Mouse (Mus musculus): ENCODE measurements at regions not wholly inside any gene's neighbourhood (a gene's known extent, or its start where the extent isn't known, plus 50 kb on each side); places are given as distances from the start of the nearest gene placed in this dataset.

DNA sequence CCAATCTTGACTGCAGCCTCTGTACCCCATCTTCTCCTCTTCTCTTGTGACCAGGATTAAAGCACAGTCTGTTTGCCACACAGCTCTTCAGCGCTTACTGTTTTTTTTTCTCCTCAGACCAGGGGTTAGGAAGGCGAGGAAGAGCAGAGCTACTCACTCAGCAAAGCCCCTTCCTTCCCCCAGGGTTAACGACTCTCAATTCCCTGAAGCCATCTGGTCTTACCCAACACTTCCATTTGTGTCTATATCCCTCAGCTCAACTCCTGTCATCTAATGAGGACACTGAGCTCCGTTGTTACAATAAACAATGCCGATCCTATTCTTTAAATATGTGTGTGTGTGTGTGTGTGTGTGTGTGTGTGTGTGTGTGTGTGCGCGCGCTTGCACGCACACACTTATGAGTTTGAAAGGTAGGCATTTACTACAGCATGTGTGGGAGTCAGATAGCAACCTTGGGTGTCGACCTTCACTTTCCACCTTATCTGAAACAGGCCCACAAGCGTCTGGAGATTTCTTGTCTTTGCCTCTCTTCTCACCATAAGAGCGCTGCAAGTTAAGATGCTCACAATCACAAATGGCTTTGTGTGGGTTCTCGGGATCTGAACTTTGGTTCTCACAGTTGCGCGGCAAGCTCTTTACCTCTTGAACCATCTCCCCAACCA lies 79.3 kb upstream of the Six2 start:
- DNase-seq (ENCODE audit: low spot score in 2 of 2) = no peak

DNA sequence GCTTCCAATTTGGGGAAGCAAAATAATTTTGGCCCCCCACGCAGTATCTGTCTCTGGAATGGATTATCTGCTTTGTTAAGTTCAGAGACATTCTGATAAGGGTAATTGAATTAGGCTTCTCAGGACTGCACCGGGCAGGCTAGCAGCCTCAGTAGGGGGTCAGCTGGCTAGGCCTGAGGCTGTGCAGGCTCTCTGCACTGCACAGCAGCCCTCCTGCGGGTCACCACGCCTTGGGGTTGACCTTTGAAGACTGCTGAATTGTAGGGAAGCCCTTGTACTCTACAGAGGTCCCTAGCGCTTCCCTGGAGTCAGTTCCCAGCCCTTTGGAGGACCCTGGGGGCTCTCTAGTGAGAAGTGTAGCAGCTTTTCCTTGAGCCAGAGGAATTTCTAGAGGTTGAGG lies 78.5 kb upstream of the Six2 start:
- DNase-seq (ENCODE audit: low spot score in 2 of 2) = no peak

DNA sequence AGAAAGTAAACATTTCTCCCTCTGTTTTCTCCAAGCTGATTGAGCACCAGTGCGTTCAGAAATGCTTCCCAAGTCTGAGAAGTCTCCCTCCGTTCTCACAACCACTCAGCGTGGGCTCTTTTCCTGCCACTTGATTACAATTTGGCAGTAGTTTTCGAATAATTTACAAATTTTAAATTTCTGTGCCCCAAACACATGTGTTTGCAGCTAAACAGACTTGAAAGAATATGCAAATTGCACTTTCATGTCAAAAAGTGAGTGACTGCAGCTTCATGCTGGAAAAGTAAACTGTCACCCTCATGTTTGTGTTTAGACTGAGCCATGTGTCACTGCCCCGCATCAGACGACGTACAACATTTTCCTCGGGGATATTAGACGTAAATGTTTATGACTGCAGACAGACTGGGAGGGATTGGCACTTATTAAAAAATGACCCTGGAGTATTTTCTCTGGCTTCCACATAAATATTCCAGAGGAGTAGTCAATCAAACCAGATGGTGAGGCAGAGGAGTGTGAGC lies 70.6 kb upstream of the Six2 start:
- DNase-seq (ENCODE audit: low spot score in 2 of 2) = no peak

DNA sequence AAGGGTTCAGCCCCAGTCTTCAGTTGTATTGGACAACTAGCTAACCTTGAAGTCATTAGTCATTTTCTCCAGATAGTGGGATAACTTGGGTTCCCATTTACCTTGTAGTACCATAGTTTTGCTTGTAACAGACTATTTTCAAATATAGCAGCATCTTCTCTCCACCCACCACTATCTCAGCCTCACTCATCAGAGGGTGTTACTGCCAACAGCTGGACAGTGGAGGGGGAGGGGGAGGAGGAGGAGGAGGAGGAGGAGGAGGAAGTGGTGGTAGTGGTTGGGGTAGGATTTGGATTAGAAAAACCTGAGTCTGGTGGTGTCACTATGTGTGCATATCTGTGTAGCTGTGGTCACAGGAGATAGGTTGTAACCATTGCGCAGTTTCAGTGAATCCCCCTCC lies 69.6 kb upstream of the Six2 start:
- DNase-seq (ENCODE audit: low spot score in 2 of 2) = no peak

DNA sequence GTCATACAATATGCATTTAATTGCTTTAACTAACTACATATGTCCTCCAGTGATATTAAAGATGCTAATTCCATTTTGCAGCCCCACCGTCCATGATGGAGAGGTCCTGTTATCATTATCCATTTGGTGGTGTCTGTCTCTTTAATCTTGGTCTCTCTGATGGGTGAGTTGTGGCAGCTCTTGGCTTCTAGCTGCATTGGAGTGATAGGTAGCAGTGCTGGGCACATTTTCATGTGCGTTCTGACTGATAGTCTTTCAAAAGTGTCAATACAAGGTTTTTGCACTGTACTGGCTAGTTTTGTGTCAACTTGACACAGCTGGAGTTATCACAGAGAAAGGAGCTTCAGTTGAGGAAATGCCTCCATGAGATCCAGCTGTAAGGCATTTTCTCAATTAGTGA lies 67.5 kb upstream of the Six2 start:
- DNase-seq (ENCODE audit: low spot score in 2 of 2) = no peak

DNA sequence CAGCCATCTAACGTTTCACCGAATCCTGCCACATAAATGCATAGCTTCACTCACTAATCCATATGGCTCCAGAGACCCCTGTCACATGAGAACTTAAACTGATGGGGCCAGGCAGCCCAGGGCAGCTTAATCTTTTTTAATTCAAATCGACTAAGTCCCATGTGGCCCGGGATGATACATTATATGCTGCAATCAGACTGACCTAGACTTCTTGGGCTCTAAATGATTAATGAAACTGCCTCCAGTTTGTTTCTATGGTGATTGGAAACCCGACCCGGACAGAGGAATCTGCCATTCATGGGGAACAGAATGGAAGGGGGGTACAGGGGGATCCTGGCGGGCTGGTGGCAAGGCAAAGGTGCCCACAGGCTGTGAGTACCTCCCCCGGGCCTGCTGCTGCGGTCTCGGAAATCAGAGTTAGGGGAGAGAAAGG lies 60.6 kb upstream of the Six2 start:
- DNase-seq (ENCODE audit: low spot score in 2 of 2) = no peak

DNA sequence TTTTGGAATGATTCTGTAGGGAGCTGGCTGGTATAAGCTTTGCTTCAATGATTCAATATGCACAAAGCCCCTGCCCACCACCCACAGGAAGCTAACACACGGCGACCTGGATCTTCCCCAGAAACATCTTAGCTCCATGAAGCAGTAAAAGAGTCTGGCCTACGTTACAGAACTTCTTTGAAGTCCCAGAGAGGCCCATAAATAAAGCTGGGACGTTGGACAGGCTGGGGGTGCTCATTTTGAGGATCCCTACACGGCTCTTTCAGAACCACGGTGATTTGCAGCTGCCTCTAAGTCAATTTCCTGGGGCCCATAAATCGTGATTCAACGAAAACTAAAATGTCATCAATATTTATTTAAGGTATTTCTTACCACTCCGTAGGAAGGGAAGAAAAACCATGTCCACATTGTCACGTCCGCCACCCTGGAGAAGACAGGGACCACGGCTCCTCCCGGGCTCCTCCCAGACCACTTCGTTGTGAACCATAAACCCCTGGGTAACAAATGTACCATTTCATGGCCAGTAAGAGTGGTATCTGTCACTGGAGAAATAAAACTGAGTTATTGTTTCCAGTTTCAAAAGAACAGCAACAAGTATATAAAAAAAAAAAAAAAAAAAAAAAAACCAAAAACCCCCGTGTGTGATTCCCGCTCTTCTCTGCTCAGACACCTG lies 60.0 kb upstream of the Six2 start:
- DNase-seq (ENCODE audit: low spot score in 2 of 2) = no peak

All from frontal cortex, postnatal 25 days (tissue).